Mouse (Mus musculus) liver, embryonic 11.5 days (tissue): ENCODE measurements around the gene Snu13. TPM values are rescaled to one million over a fixed set of nuclear protein-coding genes. Genes with fewer than 3 reads are reported as not detected.
A peak's percentile ranks its signal among the peaks of the same experiment; 100 is the strongest.

Experiments
- ATAC-seq: fragments of 200-750 bp; cut with Nextera tagmentation; replicated peaks from 2 replicates; pipeline ENCODE4 v1.8.0; 2017; ENCODE audit warnings: moderate number of reproducible peaks, mild to moderate bottlenecking, moderate TSS enrichment, moderate library complexity; ENCODE audit not compliant: low FRiP score
- DNase-seq: peaks from one replicate; pipeline ENCODE4 v3.0.0-alpha.2; 2017; ENCODE audit warnings: low spot score
- H3K27ac ChIP-seq: fragments of 300-500 bp; sonication (generic); 2 replicates; pipeline ENCODE4 v1.5.1; 2014; ENCODE audit warnings: mild to moderate bottlenecking, low read depth, low read length, control low read depth
- H3K27me3 ChIP-seq: fragments of 300-500 bp; sonication (generic); replicated peaks from 2 replicates; pipeline ENCODE4 v1.6.1; 2014; ENCODE audit warnings: low read length, mixed read lengths; ENCODE audit not compliant: control insufficient read depth, insufficient read depth
- H3K36me3 ChIP-seq: fragments of 300-500 bp; sonication (generic); 2 replicates; pipeline ENCODE4 v1.6.1; 2014; ENCODE audit warnings: mild to moderate bottlenecking, low read length, moderate library complexity, mixed read lengths; ENCODE audit not compliant: control insufficient read depth, insufficient read depth
- H3K4me1 ChIP-seq: fragments of 300-500 bp; sonication (generic); replicated peaks from 2 replicates; pipeline ENCODE4 v1.6.1; 2014; ENCODE audit warnings: low read length, mixed read lengths; ENCODE audit not compliant: control insufficient read depth, insufficient read depth
- H3K4me2 ChIP-seq: fragments of 300-500 bp; sonication (generic); 2 replicates; pipeline ENCODE4 v1.6.1; 2014; ENCODE audit warnings: mild to moderate bottlenecking, control low read depth, moderate library complexity
- H3K4me3 ChIP-seq: fragments of 300-500 bp; sonication (generic); 2 replicates; pipeline ENCODE4 v1.5.1; 2014; ENCODE audit warnings: low read depth, low read length, control low read depth
- H3K9ac ChIP-seq: fragments of 300-500 bp; sonication (generic); 2 replicates; pipeline ENCODE4 v1.6.1; 2014; ENCODE audit warnings: low read depth, low read length, control low read depth
- H3K9me3 ChIP-seq: fragments of 300-500 bp; sonication (generic); 2 replicates; pipeline ENCODE4 v1.6.1; 2016; ENCODE audit warnings: low read length, inconsistent platforms, mixed read lengths; ENCODE audit not compliant: control insufficient read depth
- WGBS: fragments of 180-500 bp; shearing (Covaris S2); extraction: QIAGEN DNeasy Blood & Tissue Kit; methylation state at CpG from one replicate; pipeline ENCODE4 v1.1.7; 2014; 5-methylcytosine and 5-hydroxymethylcytosine counted together
- polyA plus RNA-seq: library from polyadenylated mRNA; unstranded; fragments of >200 nt; fragmentation: Nextera tagmentation; extraction: Ambion mirVana; gene quantifications from 2 replicates; pipeline ENCODE4 v1.2.1, GENCODE M21; 2014

Snu13 gene
- 393 and 418 TPM in 2 replicates for polyA plus RNA-seq

- peak within 1 kb of the TSS; percentile 87 for H3K4me2 ChIP-seq
- H3K9ac ChIP-seq = peak within 1 kb of the TSS; percentile 99
- ATAC-seq = peak; percentile 85
- H3K4me3 ChIP-seq = peak within 1 kb of the TSS; percentile 93
- no peaks in the 10 kb centered on the region for H3K9me3 ChIP-seq
- peak within 1 kb of the TSS; percentile 70 for H3K27ac ChIP-seq
- peak; percentile 86 for DNase-seq
- peaks cover 8% of the 10 kb centered on the region; the same call in 1 of the 2 replicates for H3K36me3 ChIP-seq
- H3K4me1 ChIP-seq = peaks cover 11% of the 10 kb centered on the region
- under 1% methylated on average over 74 of the region's 74 CpGs for WGBS
- H3K27me3 ChIP-seq = peaks cover 4% of the 10 kb centered on the region; the same call in 1 of the 2 replicates
Measured at GRCm38 (mm10) chr15:82047080-82047883, at the start of gene Snu13. TSS of gene Snu13 (minus strand) at chr15:82047598.

- no peak overlapping the region for H3K4me3 ChIP-seq
- no peaks in the 10 kb centered on the region for H3K36me3 ChIP-seq
- H3K27me3 ChIP-seq = peaks cover 5% of the 10 kb centered on the region; the same call in 1 of the 2 replicates
- H3K9me3 ChIP-seq = no peaks in the 10 kb centered on the region
- H3K27ac ChIP-seq = no peak overlapping the region
- DNase-seq (no peak), ATAC-seq (no peak)
- H3K9ac ChIP-seq = no peak overlapping the region
- WGBS = 75% methylated on average over 7 of the region's 7 CpGs
- H3K4me2 ChIP-seq = no peak overlapping the region
- no peaks in the 10 kb centered on the region for H3K4me1 ChIP-seq
Measured at GRCm38 (mm10) chr15:82091061-82091460, 43.7 kb upstream of the Snu13 start.

- peaks cover 5% of the 10 kb centered on the region; the same call in 1 of the 2 replicates for H3K27me3 ChIP-seq
- no peaks in the 10 kb centered on the region for H3K36me3 ChIP-seq
- no peak overlapping the region for H3K27ac ChIP-seq
- DNase-seq (no peak), ATAC-seq (no peak)
- no peak overlapping the region for H3K4me2 ChIP-seq
- H3K9me3 ChIP-seq = no peaks in the 10 kb centered on the region
- H3K9ac ChIP-seq = no peak overlapping the region
- H3K4me1 ChIP-seq = no peaks in the 10 kb centered on the region
- WGBS = 11% methylated on average over 10 of the region's 10 CpGs
- no peak overlapping the region for H3K4me3 ChIP-seq
Measured at GRCm38 (mm10) chr15:82087266-82087665, 39.9 kb upstream of the Snu13 start.

- H3K27me3 ChIP-seq = peaks cover 5% of the 10 kb centered on the region; the same call in 1 of the 2 replicates
- no peak overlapping the region for H3K4me2 ChIP-seq
- 77% methylated on average over 12 of the region's 12 CpGs for WGBS
- H3K27ac ChIP-seq = no peak overlapping the region
- H3K9me3 ChIP-seq = no peaks in the 10 kb centered on the region
- no peak overlapping the region for H3K9ac ChIP-seq
- no peaks in the 10 kb centered on the region for H3K4me1 ChIP-seq
- DNase-seq (no peak), ATAC-seq (no peak)
- no peak overlapping the region for H3K4me3 ChIP-seq
- no peaks in the 10 kb centered on the region for H3K36me3 ChIP-seq
Measured at GRCm38 (mm10) chr15:82086131-82086530, 38.7 kb upstream of the Snu13 start.

GRCm38 (mm10) chr15:82085606-82086005 is 38.2 kb upstream of the Snu13 start:
- no peaks in the 10 kb centered on the region for H3K4me1 ChIP-seq
- H3K27ac ChIP-seq = no peak overlapping the region
- no peak for DNase-seq
- no peaks in the 10 kb centered on the region for H3K36me3 ChIP-seq
- no peaks in the 10 kb centered on the region for H3K9me3 ChIP-seq
- no peak overlapping the region for H3K4me3 ChIP-seq
- no peak overlapping the region for H3K9ac ChIP-seq
- no peak for ATAC-seq
- 80% methylated on average over 9 of the region's 9 CpGs for WGBS
- peaks cover 5% of the 10 kb centered on the region; the same call in 1 of the 2 replicates for H3K27me3 ChIP-seq
- no peak overlapping the region for H3K4me2 ChIP-seq

- H3K36me3 ChIP-seq = no peaks in the 10 kb centered on the region
- no peaks in the 10 kb centered on the region; the same call in 1 of the 2 replicates for H3K27me3 ChIP-seq
- H3K4me1 ChIP-seq = no peaks in the 10 kb centered on the region
- H3K9me3 ChIP-seq = no peaks in the 10 kb centered on the region
- no peak overlapping the region for H3K4me3 ChIP-seq
- H3K27ac ChIP-seq = no peak overlapping the region
- ATAC-seq (no peak), DNase-seq (no peak)
- no peak overlapping the region for H3K9ac ChIP-seq
- H3K4me2 ChIP-seq = no peak overlapping the region
- WGBS = 28% methylated on average over 7 of the region's 7 CpGs
Measured at GRCm38 (mm10) chr15:82081161-82081560, 33.8 kb upstream of the Snu13 start.

- Histone ChIP-seq H3K27ac (no peak overlapping the region), H3K4me3 (no peak overlapping the region), H3K4me2 (no peak overlapping the region), H3K27me3 (peaks cover 2% of the 10 kb centered on the region; the same call in 1 of the 2 replicates), H3K9me3 (no peaks in the 10 kb centered on the region), H3K36me3 (no peaks in the 10 kb centered on the region), H3K9ac (no peak overlapping the region), H3K4me1 (no peaks in the 10 kb centered on the region)
- no peak for ATAC-seq
- DNase-seq = no peak
- whole genome bisulfite sequencing = 51% methylated on average over 10 of the region's 10 CpGs
Measured at GRCm38 (mm10) chr15:82079883-82080282, 32.5 kb upstream of the Snu13 start.

GRCm38 (mm10) chr15:82073490-82073889 is 26.1 kb upstream of the Snu13 start:
- no peaks in the 10 kb centered on the region for H3K36me3 ChIP-seq
- DNase-seq = no peak
- 84% methylated on average over 7 of the region's 7 CpGs for WGBS
- H3K27ac ChIP-seq = no peak overlapping the region
- H3K4me1 ChIP-seq = no peaks in the 10 kb centered on the region
- no peak overlapping the region for H3K9ac ChIP-seq
- H3K4me3 ChIP-seq = no peak overlapping the region
- no peak overlapping the region for H3K4me2 ChIP-seq
- no peaks in the 10 kb centered on the region for H3K9me3 ChIP-seq
- no peak for ATAC-seq
- H3K27me3 ChIP-seq = peaks cover 29% of the 10 kb centered on the region
